8 mouse cellular contexts compared by ENCODE assay signal in the genomic region with DNA sequence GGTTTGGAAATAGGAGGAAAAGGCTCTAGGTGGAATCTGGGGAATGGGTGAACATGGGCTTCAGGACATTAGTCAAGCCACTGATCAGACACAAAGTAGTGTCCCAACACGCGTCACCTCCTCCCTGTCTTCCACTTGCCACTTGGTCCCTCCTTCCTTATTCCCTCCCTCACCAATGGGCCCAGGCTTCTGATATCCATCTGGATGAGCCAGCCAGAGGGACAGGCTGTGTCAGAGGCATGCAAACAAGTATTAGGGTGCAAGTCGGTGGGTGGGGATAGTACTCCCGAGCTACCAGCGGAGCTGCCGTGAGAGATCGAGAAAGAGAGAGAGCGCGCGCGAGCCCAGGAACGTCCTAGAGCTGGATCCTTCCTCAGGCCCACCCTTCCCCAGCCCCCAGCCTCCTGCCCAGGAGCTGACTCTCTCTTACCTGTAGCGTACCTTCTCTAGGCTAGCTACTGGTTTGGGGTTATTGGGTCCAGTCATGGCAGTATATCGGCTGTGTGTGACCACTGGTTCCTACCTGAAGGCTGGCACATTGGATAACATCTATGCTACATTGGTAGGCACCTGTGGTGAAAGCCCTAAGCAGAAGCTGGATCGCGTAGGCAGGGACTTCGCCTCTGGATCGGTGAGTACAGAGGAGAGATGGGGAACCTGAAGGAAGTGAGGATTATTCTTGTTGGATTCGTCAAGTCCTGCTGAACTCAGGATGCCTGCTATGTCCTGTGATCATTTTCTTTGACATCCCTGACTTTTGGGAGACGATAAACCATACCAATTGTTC. TPM values are rescaled to one million over a fixed set of nuclear protein-coding genes. Genes with fewer than 3 reads are reported as not detected.
A peak's percentile ranks its signal among the peaks of the same experiment; 100 is the strongest.
DNase-seq lines count a peak whose midpoint lies in the region; ATAC-seq and TF ChIP-seq lines count a peak whose summit lies in the region.

No protein-coding gene starts in this region.

- ATAC-seq in embryonic facial prominence, embryonic 13.5 days (ENCODE audit: insufficient number of reproducible peaks, insufficient read depth, low FRiP score, low TSS enrichment, low read depth), result no peak
- ATAC-seq in limb, embryonic 12.5 days (ENCODE audit: insufficient number of reproducible peaks, insufficient read depth, low FRiP score, low TSS enrichment, low read depth), result no peak
- ATAC-seq in neural tube, embryonic 12.5 days (ENCODE audit: low FRiP score, low read depth), result no peak

- no peak overlapping the region for H3K27ac ChIP-seq in bone marrow, adult 2 months (ENCODE audit: control insufficient read depth, insufficient read depth, low read depth, low read length, poor library complexity)
- H3K27ac ChIP-seq in embryonic facial prominence, embryonic 13.5 days, result no peak overlapping the region
- H3K27ac ChIP-seq in limb, embryonic 12.5 days, result no peak overlapping the region; the same call in 1 of the 2 replicates
- no peak overlapping the region for H3K27ac ChIP-seq in neural tube, embryonic 12.5 days

- peak overlapping the region; percentile 85 for H3K4me2 ChIP-seq in embryonic facial prominence, embryonic 13.5 days
- H3K4me2 ChIP-seq in limb, embryonic 12.5 days, result peak overlapping the region; percentile 90
- H3K4me2 ChIP-seq in neural tube, embryonic 12.5 days (replicated peaks), result peak overlapping the region; percentile 88

- H3K9me3 ChIP-seq in embryonic facial prominence, embryonic 13.5 days, result no peaks in the 10 kb centered on the region
- H3K9me3 ChIP-seq in limb, embryonic 12.5 days, result no peaks in the 10 kb centered on the region
- H3K9me3 ChIP-seq in neural tube, embryonic 12.5 days, result no peaks in the 10 kb centered on the region

- no peak for TF ChIP-seq POLR2A in bone marrow, adult 2 months (IDR thresholded peaks at IDR 0.05; ENCODE audit: borderline replicate concordance, control insufficient read depth, low read depth, low read length)

- H3K9ac ChIP-seq in embryonic facial prominence, embryonic 13.5 days, result peak overlapping the region; percentile 72
- H3K9ac ChIP-seq in limb, embryonic 12.5 days (replicated peaks), result peak overlapping the region; percentile 63
- peak overlapping the region; percentile 49 for H3K9ac ChIP-seq in neural tube, embryonic 12.5 days

- TF ChIP-seq CTCF in bone marrow, adult 2 months (IDR thresholded peaks at IDR 0.05; ENCODE audit: control insufficient read depth, insufficient read depth, low read length), result no peak

- WGBS in bone marrow, adult 2 months, result 6% methylated on average over 20 of the region's 20 CpGs
- WGBS in embryonic facial prominence, embryonic 13.5 days, result 8% methylated on average over 20 of the region's 20 CpGs
- WGBS in limb, embryonic 12.5 days, result 14% methylated on average over 20 of the region's 20 CpGs
- WGBS in neural tube, embryonic 12.5 days, result 11% methylated on average over 20 of the region's 20 CpGs

- peaks cover 9% of the 10 kb centered on the region for H3K27me3 ChIP-seq in embryonic facial prominence, embryonic 13.5 days
- H3K27me3 ChIP-seq in limb, embryonic 12.5 days, result peaks cover 13% of the 10 kb centered on the region
- H3K27me3 ChIP-seq in neural tube, embryonic 12.5 days (replicated peaks), result peaks cover 7% of the 10 kb centered on the region; the same call in 1 of the 2 replicates

- peak; percentile 20 for DNase-seq in kidney, postnatal 14 days
- DNase-seq in kidney, adult 8-10 months, result no peak
- DNase-seq in retina, embryonic 14.5 days (ENCODE audit: low spot score), result no peak
- DNase-seq in ovary, postnatal 14 days (ENCODE audit: low spot score), result no peak

- no peaks in the 10 kb centered on the region for H3K36me3 ChIP-seq in embryonic facial prominence, embryonic 13.5 days
- no peaks in the 10 kb centered on the region for H3K36me3 ChIP-seq in limb, embryonic 12.5 days
- H3K36me3 ChIP-seq in neural tube, embryonic 12.5 days, result no peaks in the 10 kb centered on the region

- H3K4me3 ChIP-seq in bone marrow, adult 2 months (replicated peaks; ENCODE audit: control insufficient read depth, low read depth, low read length), result peak overlapping the region; percentile 69
- peak overlapping the region; percentile 63 for H3K4me3 ChIP-seq in embryonic facial prominence, embryonic 13.5 days
- H3K4me3 ChIP-seq in limb, embryonic 12.5 days (replicated peaks), result peak overlapping the region; percentile 58
- peak overlapping the region; percentile 57 for H3K4me3 ChIP-seq in neural tube, embryonic 12.5 days

- H3K4me1 ChIP-seq in bone marrow, adult 2 months (ENCODE audit: control insufficient read depth, insufficient read depth, low read length), result peaks cover 1% of the 10 kb centered on the region; the same call in 1 of the 2 replicates
- peaks cover 15% of the 10 kb centered on the region for H3K4me1 ChIP-seq in embryonic facial prominence, embryonic 13.5 days
- H3K4me1 ChIP-seq in limb, embryonic 12.5 days (replicated peaks), result peaks cover 18% of the 10 kb centered on the region
- peaks cover 15% of the 10 kb centered on the region for H3K4me1 ChIP-seq in neural tube, embryonic 12.5 days

RNA-seq across cellular contexts. Expression of a gene that starts 0.4 kb away (rescaled TPM):
- polyA plus RNA-seq in bone marrow, adult 2 months (2011; ENCODE audit: insufficient read depth, insufficient read length, low replicate concordance, missing spikeins), result 0.82 TPM in 1 of 2 replicates, not detected in the other
- polyA plus RNA-seq in embryonic facial prominence, embryonic 13.5 days (2015; fragmentation: Nextera tagmentation; extraction: Ambion mirVana), result 1.1 TPM in 2 replicates
- 0.58 and 0.77 TPM in 2 replicates for polyA plus RNA-seq in limb, embryonic 12.5 days (2016; fragmentation: Nextera tagmentation; extraction: Ambion mirVana)
- polyA plus RNA-seq in neural tube, embryonic 12.5 days (2016; fragmentation: Nextera tagmentation; extraction: Ambion mirVana), result 0.65 TPM in 1 of 2 replicates, not detected in the other

RNA-seq across cellular contexts. Expression of a gene that starts 3.7 kb away (rescaled TPM):
- not detected in 2 replicates for polyA plus RNA-seq in bone marrow, adult 2 months (2011; ENCODE audit: insufficient read depth, insufficient read length, low replicate concordance, missing spikeins)
- polyA plus RNA-seq in embryonic facial prominence, embryonic 13.5 days (2015; fragmentation: Nextera tagmentation; extraction: Ambion mirVana), result 0.13 and 0.17 TPM in 2 replicates
- polyA plus RNA-seq in limb, embryonic 12.5 days (2016; fragmentation: Nextera tagmentation; extraction: Ambion mirVana), result 0.22 and 0.76 TPM in 2 replicates
- not detected in 2 replicates for polyA plus RNA-seq in neural tube, embryonic 12.5 days (2016; fragmentation: Nextera tagmentation; extraction: Ambion mirVana)

RNA-seq across cellular contexts. Expression of a gene that starts 5.9 kb away (rescaled TPM):
- polyA plus RNA-seq in bone marrow, adult 2 months (2011; ENCODE audit: insufficient read depth, insufficient read length, low replicate concordance, missing spikeins), result 1.1 TPM in 1 of 2 replicates, not detected in the other
- 0.44 and 0.47 TPM in 2 replicates for polyA plus RNA-seq in embryonic facial prominence, embryonic 13.5 days (2015; fragmentation: Nextera tagmentation; extraction: Ambion mirVana)
- polyA plus RNA-seq in limb, embryonic 12.5 days (2016; fragmentation: Nextera tagmentation; extraction: Ambion mirVana), result 0.56 and 0.74 TPM in 2 replicates
- 0.28 TPM in 2 replicates for polyA plus RNA-seq in neural tube, embryonic 12.5 days (2016; fragmentation: Nextera tagmentation; extraction: Ambion mirVana)

RNA-seq across cellular contexts. Expression of a gene that starts 30.7 kb away (rescaled TPM):
- not detected in 2 replicates for polyA plus RNA-seq in bone marrow, adult 2 months (2011; ENCODE audit: insufficient read depth, insufficient read length, low replicate concordance, missing spikeins)
- 0.21 TPM in 1 of 2 replicates, not detected in the other for polyA plus RNA-seq in embryonic facial prominence, embryonic 13.5 days (2015; fragmentation: Nextera tagmentation; extraction: Ambion mirVana)
- polyA plus RNA-seq in limb, embryonic 12.5 days (2016; fragmentation: Nextera tagmentation; extraction: Ambion mirVana), result 0.08 TPM in 1 of 2 replicates, not detected in the other
- polyA plus RNA-seq in neural tube, embryonic 12.5 days (2016; fragmentation: Nextera tagmentation; extraction: Ambion mirVana), result 0.20 TPM in 1 of 2 replicates, not detected in the other

RNA-seq across cellular contexts. Expression of a gene that starts 31.1 kb away (rescaled TPM):
- 28.8 and 46.2 TPM in 2 replicates for polyA plus RNA-seq in bone marrow, adult 2 months (2011; ENCODE audit: insufficient read depth, insufficient read length, low replicate concordance, missing spikeins)
- polyA plus RNA-seq in embryonic facial prominence, embryonic 13.5 days (2015; fragmentation: Nextera tagmentation; extraction: Ambion mirVana), result 11.1 and 11.5 TPM in 2 replicates
- polyA plus RNA-seq in limb, embryonic 12.5 days (2016; fragmentation: Nextera tagmentation; extraction: Ambion mirVana), result 7.2 and 10.4 TPM in 2 replicates
- 7.4 and 9.0 TPM in 2 replicates for polyA plus RNA-seq in neural tube, embryonic 12.5 days (2016; fragmentation: Nextera tagmentation; extraction: Ambion mirVana)
